Mouse (Mus musculus): ENCODE measurements at regions not wholly inside any gene's neighbourhood (a gene's known extent, or its start where the extent isn't known, plus 50 kb on each side); places are given as distances from the start of the nearest gene placed in this dataset.

- Histone ChIP-seq H3K4me2 (ENCODE audit: low read depth, low read length) (no peak overlapping the region), H3K27me3 (ENCODE audit: control insufficient read depth, insufficient read depth, low read length) (no peaks in the 10 kb centered on the region), H3K27ac (ENCODE audit: low read depth, low read length) (peak overlapping the region; percentile 11; the same call in 1 of the 2 replicates), H3K4me1 (ENCODE audit: control insufficient read depth, insufficient read depth, low read length) (no peaks in the 10 kb centered on the region), H3K4me3 (ENCODE audit: low read depth, low read length) (no peak overlapping the region), H3K9me3 (ENCODE audit: control insufficient read depth, low read length) (no peaks in the 10 kb centered on the region), H3K36me3 (ENCODE audit: control insufficient read depth, insufficient read depth, low read length) (no peaks in the 10 kb centered on the region), H3K9ac (replicated peaks; ENCODE audit: low read depth, low read length) (no peak overlapping the region)
- WGBS, result 65% methylated on average over 7 of the region's 7 CpGs
- ATAC-seq (ENCODE audit: low read depth), result no peak
Observed at GRCm38 (mm10) chr7:68907867-68908266, 158.8 kb upstream of the Arrdc4 start.

GRCm38 (mm10) chr7:68906771-68907395 lies 157.8 kb upstream of the Arrdc4 start:
- no peak for ATAC-seq (ENCODE audit: low read depth)
- no peaks in the 10 kb centered on the region for H3K27me3 ChIP-seq (ENCODE audit: control insufficient read depth, insufficient read depth, low read length)
- H3K9me3 ChIP-seq (ENCODE audit: control insufficient read depth, low read length), result no peaks in the 10 kb centered on the region
- no peak overlapping the region for H3K27ac ChIP-seq (ENCODE audit: low read depth, low read length)
- no peak overlapping the region for H3K9ac ChIP-seq (replicated peaks; ENCODE audit: low read depth, low read length)
- WGBS, result 41% methylated on average over 8 of the region's 8 CpGs
- H3K36me3 ChIP-seq (ENCODE audit: control insufficient read depth, insufficient read depth, low read length), result no peaks in the 10 kb centered on the region
- no peaks in the 10 kb centered on the region for H3K4me1 ChIP-seq (ENCODE audit: control insufficient read depth, insufficient read depth, low read length)
- H3K4me3 ChIP-seq (ENCODE audit: low read depth, low read length), result no peak overlapping the region
- no peak overlapping the region for H3K4me2 ChIP-seq (ENCODE audit: low read depth, low read length)

GRCm38 (mm10) chr7:68905793-68906192 lies 156.8 kb upstream of the Arrdc4 start:
- no peaks in the 10 kb centered on the region for H3K9me3 ChIP-seq (ENCODE audit: control insufficient read depth, low read length)
- H3K27me3 ChIP-seq (ENCODE audit: control insufficient read depth, insufficient read depth, low read length), result no peaks in the 10 kb centered on the region
- no peak overlapping the region for H3K4me3 ChIP-seq (ENCODE audit: low read depth, low read length)
- H3K36me3 ChIP-seq (ENCODE audit: control insufficient read depth, insufficient read depth, low read length), result no peaks in the 10 kb centered on the region
- no peak overlapping the region for H3K4me2 ChIP-seq (ENCODE audit: low read depth, low read length)
- H3K9ac ChIP-seq (replicated peaks; ENCODE audit: low read depth, low read length), result no peak overlapping the region
- H3K4me1 ChIP-seq (ENCODE audit: control insufficient read depth, insufficient read depth, low read length), result no peaks in the 10 kb centered on the region
- 93% methylated on average over 4 of the region's 4 CpGs for WGBS
- no peak overlapping the region for H3K27ac ChIP-seq (ENCODE audit: low read depth, low read length)
- no peak for ATAC-seq (ENCODE audit: low read depth)

GRCm38 (mm10) chr7:68886173-68886572 lies 137.1 kb upstream of the Arrdc4 start:
- Histone ChIP-seq H3K27me3 (ENCODE audit: control insufficient read depth, insufficient read depth, low read length) (no peaks in the 10 kb centered on the region), H3K27ac (ENCODE audit: low read depth, low read length) (no peak overlapping the region), H3K4me1 (ENCODE audit: control insufficient read depth, insufficient read depth, low read length) (no peaks in the 10 kb centered on the region), H3K4me3 (ENCODE audit: low read depth, low read length) (no peak overlapping the region), H3K9ac (replicated peaks; ENCODE audit: low read depth, low read length) (no peak overlapping the region), H3K4me2 (ENCODE audit: low read depth, low read length) (no peak overlapping the region), H3K36me3 (ENCODE audit: control insufficient read depth, insufficient read depth, low read length) (no peaks in the 10 kb centered on the region), H3K9me3 (ENCODE audit: control insufficient read depth, low read length) (no peaks in the 10 kb centered on the region)
- no peak for ATAC-seq (ENCODE audit: low read depth)

GRCm38 (mm10) chr7:68873008-68873407 lies 124.0 kb upstream of the Arrdc4 start:
- Histone ChIP-seq H3K27ac (ENCODE audit: low read depth, low read length) (no peak overlapping the region), H3K4me3 (ENCODE audit: low read depth, low read length) (no peak overlapping the region), H3K4me1 (ENCODE audit: control insufficient read depth, insufficient read depth, low read length) (no peaks in the 10 kb centered on the region), H3K27me3 (ENCODE audit: control insufficient read depth, insufficient read depth, low read length) (no peaks in the 10 kb centered on the region), H3K36me3 (ENCODE audit: control insufficient read depth, insufficient read depth, low read length) (no peaks in the 10 kb centered on the region), H3K4me2 (ENCODE audit: low read depth, low read length) (no peak overlapping the region), H3K9me3 (ENCODE audit: control insufficient read depth, low read length) (no peaks in the 10 kb centered on the region), H3K9ac (replicated peaks; ENCODE audit: low read depth, low read length) (no peak overlapping the region)
- ATAC-seq (ENCODE audit: low read depth), result no peak
- WGBS, result 63% methylated on average over 5 of the region's 5 CpGs

- H3K4me1 ChIP-seq (ENCODE audit: control insufficient read depth, insufficient read depth, low read length), result no peaks in the 10 kb centered on the region
- H3K9me3 ChIP-seq (ENCODE audit: control insufficient read depth, low read length), result no peaks in the 10 kb centered on the region
- H3K9ac ChIP-seq (replicated peaks; ENCODE audit: low read depth, low read length), result no peak overlapping the region
- ATAC-seq (ENCODE audit: low read depth), result no peak
- no peaks in the 10 kb centered on the region for H3K36me3 ChIP-seq (ENCODE audit: control insufficient read depth, insufficient read depth, low read length)
- H3K27me3 ChIP-seq (ENCODE audit: control insufficient read depth, insufficient read depth, low read length), result no peaks in the 10 kb centered on the region
- H3K4me3 ChIP-seq (ENCODE audit: low read depth, low read length), result no peak overlapping the region
- no peak overlapping the region for H3K27ac ChIP-seq (ENCODE audit: low read depth, low read length)
- H3K4me2 ChIP-seq (ENCODE audit: low read depth, low read length), result no peak overlapping the region
- 37% methylated on average over 7 of the region's 7 CpGs for WGBS
Observed at GRCm38 (mm10) chr7:68864322-68865031, 115.4 kb upstream of the Arrdc4 start.

- H3K27ac ChIP-seq (ENCODE audit: low read depth, low read length), result no peak overlapping the region
- ATAC-seq (ENCODE audit: low read depth), result no peak
- 47% methylated on average over 2 of the region's 2 CpGs for WGBS
Observed at GRCm38 (mm10) chr7:68858471-68859210, 109.6 kb upstream of the Arrdc4 start.

GRCm38 (mm10) chr7:68851981-68852575 lies 103.0 kb upstream of the Arrdc4 start:
- H3K4me2 ChIP-seq (ENCODE audit: low read depth, low read length), result no peak overlapping the region
- H3K9ac ChIP-seq (replicated peaks; ENCODE audit: low read depth, low read length), result no peak overlapping the region
- ATAC-seq (ENCODE audit: low read depth), result no peak
- 56% methylated on average over 3 of the region's 3 CpGs for WGBS
- no peak overlapping the region for H3K27ac ChIP-seq (ENCODE audit: low read depth, low read length)
- no peaks in the 10 kb centered on the region for H3K4me1 ChIP-seq (ENCODE audit: control insufficient read depth, insufficient read depth, low read length)
- H3K9me3 ChIP-seq (ENCODE audit: control insufficient read depth, low read length), result no peaks in the 10 kb centered on the region
- H3K36me3 ChIP-seq (ENCODE audit: control insufficient read depth, insufficient read depth, low read length), result no peaks in the 10 kb centered on the region
- H3K4me3 ChIP-seq (ENCODE audit: low read depth, low read length), result no peak overlapping the region
- no peaks in the 10 kb centered on the region for H3K27me3 ChIP-seq (ENCODE audit: control insufficient read depth, insufficient read depth, low read length)

More at GRCm38 (mm10) chr7:68858471-68859210, 109.6 kb upstream of the Arrdc4 start:
- no peaks in the 10 kb centered on the region for H3K36me3 ChIP-seq (ENCODE audit: control insufficient read depth, insufficient read depth, low read length)
- H3K4me2 ChIP-seq (ENCODE audit: low read depth, low read length), result no peak overlapping the region
- no peaks in the 10 kb centered on the region for H3K4me1 ChIP-seq (ENCODE audit: control insufficient read depth, insufficient read depth, low read length)
- H3K4me3 ChIP-seq (ENCODE audit: low read depth, low read length), result no peak overlapping the region
- H3K27me3 ChIP-seq (ENCODE audit: control insufficient read depth, insufficient read depth, low read length), result no peaks in the 10 kb centered on the region
- H3K9me3 ChIP-seq (ENCODE audit: control insufficient read depth, low read length), result no peaks in the 10 kb centered on the region
- H3K9ac ChIP-seq (replicated peaks; ENCODE audit: low read depth, low read length), result no peak overlapping the region

- Histone ChIP-seq H3K9me3 (ENCODE audit: control insufficient read depth, low read length) (no peaks in the 10 kb centered on the region), H3K4me1 (ENCODE audit: control insufficient read depth, insufficient read depth, low read length) (no peaks in the 10 kb centered on the region), H3K27ac (ENCODE audit: low read depth, low read length) (no peak overlapping the region), H3K36me3 (ENCODE audit: control insufficient read depth, insufficient read depth, low read length) (no peaks in the 10 kb centered on the region), H3K9ac (replicated peaks; ENCODE audit: low read depth, low read length) (no peak overlapping the region), H3K27me3 (ENCODE audit: control insufficient read depth, insufficient read depth, low read length) (no peaks in the 10 kb centered on the region), H3K4me2 (ENCODE audit: low read depth, low read length) (no peak overlapping the region), H3K4me3 (ENCODE audit: low read depth, low read length) (no peak overlapping the region)
- 79% methylated on average over 7 of the region's 7 CpGs for WGBS
- no peak for ATAC-seq (ENCODE audit: low read depth)
Observed at GRCm38 (mm10) chr7:68844606-68845005, 95.6 kb upstream of the Arrdc4 start.

Data from neural tube, embryonic 14.5 days (tissue).